Mouse (Mus musculus) cerebellum, adult 2 months (tissue): ENCODE data around the gene Mepe. TPM values are rescaled to one million over a fixed set of nuclear protein-coding genes. Genes with fewer than 3 reads are reported as not detected.

Source experiments
- DNase-seq, 2 experiments: peaks; one replicate each; pipeline ENCODE4 v3.0.0; 2021
- H3K27ac ChIP-seq: fragments of 200-500 bp; 2 replicates; pipeline ENCODE4 v1.5.1; 2012; ENCODE audit warnings: low read length, control low read depth, inconsistent platforms; ENCODE audit not compliant: insufficient read depth
- H3K27me3 ChIP-seq: fragments of 200-500 bp; 2 replicates; pipeline ENCODE4 v1.6.1; 2012; ENCODE audit warnings: inconsistent platforms, mild to moderate bottlenecking, low read length, moderate library complexity; ENCODE audit not compliant: control insufficient read depth, insufficient read depth
- H3K4me1 ChIP-seq: fragments of 200-500 bp; 2 replicates; pipeline ENCODE4 v1.6.1; 2011; ENCODE audit warnings: low read length; ENCODE audit not compliant: control insufficient read depth, insufficient read depth
- H3K4me3 ChIP-seq: fragments of 200-500 bp; replicated peaks from 2 replicates; pipeline ENCODE3; 2011; ENCODE audit warnings: mild to moderate bottlenecking, low read depth, low read length, control low read depth; ENCODE audit not compliant: insufficient read depth
- CTCF ChIP-seq: fragments of 200-500 bp; IDR thresholded peaks from 2 replicates; pipeline ENCODE4 v1.5.1; 2011; ENCODE audit warnings: low read depth, mild to moderate bottlenecking, control low read depth, low read length, moderate library complexity, borderline replicate concordance; ENCODE audit not compliant: insufficient read depth
- POLR2A ChIP-seq: fragments of 200-500 bp; IDR thresholded peaks from 2 replicates; pipeline ENCODE4 v1.6.1; 2011; ENCODE audit warnings: low read length, control low read depth, borderline replicate concordance; ENCODE audit not compliant: insufficient read depth
- WGBS: fragments of 180-500 bp; shearing (Covaris S2); methylation state at CpG from one replicate; pipeline ENCODE4 v1.1.7; 2018; 5-methylcytosine and 5-hydroxymethylcytosine counted together
- polyA plus RNA-seq: library from polyadenylated mRNA; depleted of rRNA; stranded (reverse); fragments of >200 nt; gene quantifications from 2 replicates; pipeline ENCODE4 v1.2.3, GENCODE M21; 2012

The Mepe gene
- polyA plus RNA-seq, 1 experiment = not detected

DNA sequence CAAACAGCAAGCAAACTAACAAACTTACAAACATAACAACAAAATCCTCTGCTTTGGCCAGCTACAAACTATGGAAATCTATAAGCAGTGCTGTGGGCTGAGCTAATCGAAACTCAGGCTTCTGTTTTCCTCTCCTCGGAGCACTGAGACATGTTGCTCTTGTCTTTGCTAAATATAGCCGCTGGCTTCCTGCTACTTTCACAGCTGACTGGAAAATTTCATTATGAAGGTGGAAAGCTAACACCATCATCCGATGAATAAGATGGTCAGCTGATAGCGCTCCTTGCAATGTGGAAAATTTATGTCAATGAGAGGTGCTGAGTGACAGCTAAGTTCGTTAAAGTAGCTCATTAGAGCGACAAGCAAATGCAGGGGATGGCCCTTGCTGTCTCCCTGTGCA lies 33.5 kb downstream of the Mepe start:
- no peak overlapping the region for H3K27ac ChIP-seq
- H3K4me1 ChIP-seq = no peaks in the 10 kb centered on the region
- 37% methylated on average over 7 of the region's 7 CpGs for WGBS
- H3K4me3 ChIP-seq = no peak overlapping the region
- TF ChIP-seq POLR2A (no peak), CTCF (no peak)
- H3K27me3 ChIP-seq = no peaks in the 10 kb centered on the region
- peak in 1 of 2 experiments; percentile 5 for DNase-seq

DNA sequence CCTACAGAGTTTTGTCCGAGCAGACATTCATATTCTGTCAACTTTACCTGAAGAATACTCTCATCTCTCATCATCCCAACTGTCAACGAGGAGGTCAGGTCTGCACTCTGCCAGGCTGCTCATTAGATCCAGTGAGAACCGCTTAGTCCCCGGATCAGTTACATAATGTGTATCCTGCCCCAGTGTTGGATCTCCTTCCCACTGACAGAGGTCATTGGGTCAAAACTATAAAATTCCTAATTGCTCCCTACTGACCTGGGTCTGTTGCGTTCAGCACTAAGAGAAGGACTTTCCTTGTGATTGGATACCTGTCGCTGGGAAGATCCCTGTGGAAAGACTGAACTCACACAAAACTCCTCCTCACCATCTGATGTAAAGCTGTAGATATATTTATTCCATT lies 34.1 kb downstream of the Mepe start:
- Histone ChIP-seq H3K27ac (no peak overlapping the region), H3K4me1 (no peaks in the 10 kb centered on the region), H3K4me3 (no peak overlapping the region), H3K27me3 (no peaks in the 10 kb centered on the region)
- WGBS = 89% methylated on average over 6 of the region's 6 CpGs
- no peak for TF ChIP-seq CTCF
- no peak for TF ChIP-seq POLR2A
- DNase-seq = no peak

DNA sequence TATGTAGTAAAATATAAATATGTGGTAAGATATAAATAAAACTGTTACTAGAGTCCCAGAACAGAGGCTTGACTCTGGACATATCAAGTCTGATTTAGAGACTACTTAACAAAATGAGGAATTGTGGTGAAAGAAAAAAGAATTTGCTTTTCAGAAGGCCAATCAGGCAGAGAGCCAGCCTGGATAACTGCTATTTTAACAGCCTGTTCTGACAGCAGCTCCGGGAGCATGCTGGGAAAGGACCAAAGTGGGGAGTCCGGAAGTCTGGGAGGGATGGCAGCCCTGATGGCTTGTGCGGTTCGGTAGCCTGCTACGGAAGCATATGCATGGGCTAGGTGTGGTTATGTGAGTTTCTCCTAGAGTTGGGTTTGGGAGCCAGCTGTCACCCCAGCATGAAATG lies 45.5 kb downstream of the Mepe start:
- WGBS = 15% methylated on average over 5 of the region's 5 CpGs
- Histone ChIP-seq H3K4me1 (peaks cover 3% of the 10 kb centered on the region; the same call in 1 of the 2 replicates), H3K4me3 (no peak overlapping the region), H3K27ac (no peak overlapping the region), H3K27me3 (no peaks in the 10 kb centered on the region)
- no peak for DNase-seq
- no peak for TF ChIP-seq CTCF
- no peak for TF ChIP-seq POLR2A

DNA sequence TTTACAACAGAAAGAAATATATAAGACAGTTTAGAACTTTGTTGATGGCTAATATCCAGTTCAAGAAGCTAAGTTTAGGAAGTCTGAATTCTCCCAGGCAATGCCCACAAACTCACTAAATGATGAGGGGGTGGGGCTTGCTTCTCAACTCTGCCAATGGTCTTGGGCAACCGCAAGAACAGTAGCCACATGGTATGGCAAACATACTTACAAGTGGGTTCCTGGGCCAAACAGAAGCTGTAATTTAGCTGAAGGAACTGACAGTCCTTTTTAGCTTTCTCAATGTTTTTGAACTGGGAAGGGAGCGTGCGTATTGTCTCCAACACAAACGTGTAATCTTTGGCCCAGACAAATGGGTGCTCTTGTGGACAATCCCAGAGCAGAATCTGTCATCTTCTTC lies 46.2 kb downstream of the Mepe start:
- TF ChIP-seq POLR2A (no peak), CTCF (no peak)
- Histone ChIP-seq H3K4me3 (no peak overlapping the region), H3K4me1 (peaks cover 3% of the 10 kb centered on the region; the same call in 1 of the 2 replicates), H3K27ac (no peak overlapping the region), H3K27me3 (no peaks in the 10 kb centered on the region)
- 90% methylated on average over 4 of the region's 4 CpGs for WGBS
- DNase-seq = no peak

DNA sequence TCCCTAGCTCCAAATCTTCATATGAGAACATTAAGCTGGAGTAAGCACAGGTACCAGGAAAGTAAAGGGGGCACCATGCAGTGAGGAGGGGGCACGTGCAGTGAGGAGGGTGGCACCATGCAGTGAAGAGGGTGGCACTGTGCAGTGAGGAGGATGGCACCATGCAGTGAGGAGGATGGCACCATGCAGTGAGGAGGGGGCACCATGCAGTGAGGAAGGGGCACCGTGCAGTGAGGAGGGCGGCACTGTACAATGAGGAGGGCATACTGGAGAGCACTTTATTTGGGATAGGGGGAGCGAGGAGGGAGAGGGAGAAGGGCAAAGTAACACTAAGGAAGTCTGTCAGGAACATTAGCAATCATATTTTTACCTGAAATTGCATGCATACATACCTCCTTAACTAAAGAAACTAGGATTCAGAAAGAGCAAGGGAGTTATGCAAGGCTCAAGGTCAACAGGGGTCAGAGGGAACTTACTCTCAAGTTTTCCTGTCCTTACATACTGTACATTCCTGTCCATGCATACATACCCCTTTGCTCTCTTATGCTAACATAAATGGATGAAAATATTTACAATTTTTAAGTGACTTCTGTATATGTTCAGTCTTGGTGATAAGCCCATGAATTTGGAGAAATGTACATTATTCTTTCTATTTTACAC lies 48.6 kb downstream of the Mepe start:
- 75% methylated on average over 4 of the region's 4 CpGs for WGBS
- Histone ChIP-seq H3K4me3 (no peak overlapping the region), H3K27ac (no peak overlapping the region), H3K27me3 (no peaks in the 10 kb centered on the region), H3K4me1 (peaks cover 3% of the 10 kb centered on the region; the same call in 1 of the 2 replicates)
- DNase-seq = no peak
- TF ChIP-seq CTCF (no peak), POLR2A (no peak)

- no peak overlapping the region for H3K27ac ChIP-seq
- WGBS = 57% methylated on average over 6 of the region's 6 CpGs
- H3K4me3 ChIP-seq = no peak overlapping the region
- H3K27me3 ChIP-seq = no peaks in the 10 kb centered on the region
- H3K4me1 ChIP-seq = peaks cover 3% of the 10 kb centered on the region; the same call in 1 of the 2 replicates
- TF ChIP-seq POLR2A (no peak), CTCF (no peak)
- DNase-seq = peak in 1 of 2 experiments; percentile 10
Observed at GRCm38 (mm10) chr5:104374308-104374660, 49.2 kb downstream of the Mepe start.

- Histone ChIP-seq H3K27ac (no peak overlapping the region), H3K4me1 (peaks cover 3% of the 10 kb centered on the region; the same call in 1 of the 2 replicates), H3K4me3 (no peak overlapping the region), H3K27me3 (no peaks in the 10 kb centered on the region)
- whole genome bisulfite sequencing = 89% methylated on average over 2 of the region's 2 CpGs
- TF ChIP-seq CTCF (no peak), POLR2A (no peak)
- no peak for DNase-seq
Observed at GRCm38 (mm10) chr5:104375132-104375531, 50.0 kb downstream of the Mepe start.

GRCm38 (mm10) chr5:104376890-104377289 lies 51.8 kb downstream of the Mepe start:
- Histone ChIP-seq H3K27ac (no peak overlapping the region), H3K4me3 (no peak overlapping the region), H3K4me1 (no peaks in the 10 kb centered on the region), H3K27me3 (no peaks in the 10 kb centered on the region)
- WGBS = 82% methylated on average over 1 of the region's 1 CpGs
- DNase-seq = no peak
- TF ChIP-seq CTCF (no peak), POLR2A (no peak)

DNA sequence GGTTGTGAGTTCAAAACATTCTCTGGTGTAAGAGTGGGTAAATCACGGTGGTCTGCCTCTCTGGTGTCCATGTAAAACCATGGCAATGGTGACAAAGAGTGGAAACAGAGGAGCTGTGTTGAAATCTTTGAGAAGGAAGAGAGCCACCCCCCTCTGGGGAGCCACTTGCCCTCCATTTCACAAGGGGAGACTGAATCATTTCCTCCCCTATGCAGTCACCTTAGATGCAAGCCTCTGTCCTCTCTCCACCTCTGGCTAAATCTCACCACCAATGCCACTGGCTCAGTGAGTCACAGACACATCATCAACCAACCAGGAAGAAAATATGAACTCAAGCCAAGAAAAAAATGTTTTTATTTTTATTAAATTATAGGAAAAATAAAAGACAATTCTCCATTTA lies 55.4 kb downstream of the Mepe start:
- Histone ChIP-seq H3K27ac (no peak overlapping the region), H3K27me3 (no peaks in the 10 kb centered on the region), H3K4me3 (no peak overlapping the region), H3K4me1 (no peaks in the 10 kb centered on the region)
- DNase-seq = no peak
- 84% methylated on average over 1 of the region's 1 CpGs for WGBS
- TF ChIP-seq CTCF (no peak), POLR2A (no peak)
